Mouse (Mus musculus) c-Kit-positive CD71-negative TER-119-negative erythroid progenitor cells, embryonic 14.5 days (primary cell): ENCODE measurements around the gene Med23.

Source experiments
- DNase-seq: peaks from one replicate; pipeline ENCODE4 v3.0.0-alpha.2; 2013; ENCODE audit warnings: low read depth

Med23 gene

DNA sequence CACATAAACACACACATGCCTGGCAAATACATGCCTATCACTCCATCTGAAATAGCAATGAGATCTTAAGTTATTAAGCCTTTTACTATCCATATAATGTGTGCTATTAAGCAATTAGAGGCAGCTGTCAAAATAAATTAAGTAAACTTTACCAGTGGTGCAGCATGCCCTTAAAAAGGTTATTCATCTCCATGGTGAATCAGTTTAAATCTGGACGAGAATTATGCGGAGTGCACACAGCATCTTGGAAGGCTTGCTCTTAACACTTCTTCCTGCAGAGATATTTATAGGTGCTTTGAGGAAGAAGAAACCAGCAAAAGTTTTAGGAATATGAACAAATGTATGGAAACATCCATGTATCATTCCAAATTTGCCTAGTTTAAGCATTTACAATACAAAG lies 92.1 kb downstream of the Med23 start:
- DNase-seq: no peak
